Mouse (Mus musculus): ENCODE results near the gene Hoxd3.

DNA sequence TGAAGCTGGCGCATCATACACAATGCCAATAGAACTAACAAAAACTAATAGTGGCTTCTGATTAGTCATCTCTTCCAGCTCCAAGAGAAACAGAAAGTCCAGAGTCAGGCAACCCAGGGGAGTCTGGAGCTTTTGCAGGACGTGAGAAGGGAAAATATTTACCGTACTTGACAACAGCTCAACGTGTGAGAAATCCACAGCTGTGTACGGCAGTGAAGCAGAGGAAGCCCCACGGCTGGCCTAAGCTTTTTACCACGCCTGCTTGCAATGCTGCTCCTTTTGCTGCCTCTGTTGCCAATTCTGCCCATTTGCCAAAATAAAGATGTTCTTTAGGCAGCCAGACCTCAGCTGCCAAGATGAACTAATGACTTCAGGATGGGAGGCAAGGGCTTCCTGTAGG is 83.8 kb downstream of the Hoxd3 start:
- TF ChIP-seq POLR2A (IDR thresholded peaks at IDR 0.05; ENCODE audit: borderline replicate concordance, insufficient read depth, low read length): no peak
- no peak for TF ChIP-seq CTCF (IDR thresholded peaks at IDR 0.05; ENCODE audit: borderline replicate concordance, insufficient read depth, low read depth, low read length)

Measured in cerebellum, adult 2 months (tissue).